Mouse (Mus musculus) thymus, adult 2 months (tissue): Measurements from ENCODE around the gene Dennd1c.

Source experiments
- CTCF ChIP-seq: fragments of 200-500 bp; IDR thresholded peaks from 2 replicates; pipeline ENCODE4 v1.5.1; 2012; ENCODE audit warnings: mild to moderate bottlenecking, control low read depth, low read length, moderate library complexity, borderline replicate concordance; ENCODE audit not compliant: control insufficient read depth, poor library complexity, insufficient read depth; ENCODE audit errors: extremely low read depth
- POLR2A ChIP-seq: fragments of 200-500 bp; IDR thresholded peaks from 2 replicates; pipeline ENCODE4 v1.6.1; 2012; ENCODE audit warnings: mild to moderate bottlenecking, low read length, control low read depth, moderate library complexity; ENCODE audit not compliant: control insufficient read depth, poor library complexity, insufficient read depth; ENCODE audit errors: extremely low read depth

GRCm38 (mm10) chr17:57105181-57106034, 27.1 kb upstream of the Dennd1c start, which contains the start of gene Tnfsf9:
- TF ChIP-seq CTCF (no peak), POLR2A (no peak)
